Mouse (Mus musculus): ENCODE data around the gene Cnih3. TPM values are rescaled to one million over a fixed set of nuclear protein-coding genes. Genes with fewer than 3 reads are reported as not detected.
A peak's percentile ranks its signal among the peaks of the same experiment; 100 is the strongest.

Gene Cnih3
- polyA plus RNA-seq, 1 experiment from 2014 or later: 2.1 TPM

DNA sequence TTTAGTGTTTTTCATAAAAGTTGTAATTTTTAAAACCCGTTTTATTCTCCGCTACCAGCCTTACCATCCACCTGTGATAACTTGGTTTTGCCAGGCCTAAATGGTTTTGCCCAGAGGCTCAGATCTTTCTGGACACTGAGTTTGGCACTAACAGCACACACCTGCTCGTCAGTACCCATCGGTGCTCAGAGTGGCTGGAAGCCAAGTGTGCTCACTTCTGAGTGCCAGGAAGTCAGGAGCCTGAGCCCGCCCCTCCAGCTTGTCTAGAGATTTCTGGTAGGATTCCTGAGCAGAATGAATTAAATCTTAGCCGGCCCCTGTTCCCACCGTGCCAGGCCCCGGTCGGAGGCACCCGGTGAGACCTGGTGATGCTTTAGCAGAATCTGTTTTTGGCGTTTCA lies 54.9 kb downstream of the Cnih3 start:
- no peak for ATAC-seq (ENCODE audit: insufficient read depth, low FRiP score, low TSS enrichment)
- H3K36me3 ChIP-seq (ENCODE audit: control insufficient read depth, insufficient read depth, low read length): no peaks in the 10 kb centered on the region
- WGBS: 90% methylated on average over 11 of the region's 11 CpGs
- no peak overlapping the region for H3K9ac ChIP-seq (ENCODE audit: low read length)
- H3K27ac ChIP-seq (ENCODE audit: low read depth, low read length): no peak overlapping the region
- H3K4me3 ChIP-seq (ENCODE audit: low read depth, low read length): no peak overlapping the region
- H3K4me2 ChIP-seq (ENCODE audit: low read depth): no peak overlapping the region
- no peaks in the 10 kb centered on the region for H3K4me1 ChIP-seq (ENCODE audit: control insufficient read depth, insufficient read depth, low read length)
- no peak for DNase-seq (ENCODE audit: low spot score)
- H3K27me3 ChIP-seq (ENCODE audit: control insufficient read depth, insufficient read depth, low read length): no peaks in the 10 kb centered on the region
- no peaks in the 10 kb centered on the region for H3K9me3 ChIP-seq (ENCODE audit: control insufficient read depth, low read length)

DNA sequence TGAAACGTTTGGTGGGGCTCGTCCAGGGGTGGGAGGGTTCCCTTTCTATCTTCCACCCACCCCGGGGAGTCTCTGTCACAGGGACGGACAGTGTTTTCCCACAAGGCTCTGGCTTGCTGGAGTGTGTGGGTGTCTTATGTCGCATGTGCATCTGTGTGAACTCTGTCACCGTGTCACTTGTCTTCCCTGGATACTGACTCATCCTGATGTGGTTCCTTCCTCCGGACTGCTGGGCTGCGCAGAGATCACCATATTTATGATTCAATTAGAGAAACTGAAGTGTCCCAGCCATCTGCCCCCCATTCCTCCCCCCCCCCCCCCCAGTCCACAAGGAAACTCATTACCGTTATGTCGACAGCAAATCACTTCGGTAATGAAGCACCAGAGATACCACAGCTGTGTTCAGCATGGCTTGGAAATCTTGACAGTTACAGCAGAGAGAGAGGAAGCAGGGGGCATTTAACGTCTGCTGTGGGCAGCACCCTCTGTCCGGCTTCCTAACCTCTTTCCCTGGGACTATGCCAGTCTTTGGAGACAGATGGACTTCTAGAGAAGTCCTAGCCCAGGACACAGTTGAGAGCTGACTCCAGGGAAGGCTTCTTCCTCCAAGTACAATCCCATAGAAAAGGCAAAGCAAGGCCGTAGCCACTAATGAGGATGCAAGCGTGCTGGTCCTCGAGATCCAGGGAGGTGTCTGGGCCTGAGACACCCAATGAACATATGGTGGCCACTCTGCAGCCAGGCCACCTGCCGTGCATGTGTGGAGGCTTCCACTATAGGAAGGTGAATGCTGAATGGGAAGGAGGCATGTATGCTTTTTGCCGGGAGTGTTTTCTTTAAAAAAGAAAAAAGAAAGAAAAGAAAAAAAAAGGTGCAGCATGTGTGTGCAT lies 55.9 kb downstream of the Cnih3 start:
- no peak overlapping the region for H3K4me2 ChIP-seq (ENCODE audit: low read depth)

DNA sequence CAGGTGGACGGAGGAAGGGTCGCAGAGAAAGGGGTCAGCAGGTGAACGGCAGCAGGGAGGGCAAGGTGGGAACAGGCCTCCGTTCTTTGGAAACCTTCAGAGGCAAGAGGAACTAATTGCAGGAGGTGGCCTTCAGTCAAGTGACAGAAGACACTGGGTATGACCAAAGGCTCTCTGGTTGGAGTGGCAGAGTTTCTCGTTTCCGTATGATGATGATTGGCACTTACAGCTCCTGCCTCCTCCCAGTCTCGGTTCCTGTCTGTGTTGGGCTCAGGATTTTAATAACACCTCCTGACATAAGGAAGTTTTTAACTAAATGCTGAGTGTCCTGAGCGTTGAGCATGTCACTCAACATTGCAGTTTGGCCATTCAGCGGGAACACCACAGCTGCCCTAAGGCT lies 57.3 kb downstream of the Cnih3 start:
- Histone ChIP-seq H3K4me1 (ENCODE audit: control insufficient read depth, insufficient read depth, low read length) (no peaks in the 10 kb centered on the region), H3K4me2 (ENCODE audit: low read depth) (no peak overlapping the region), H3K9me3 (ENCODE audit: control insufficient read depth, low read length) (no peaks in the 10 kb centered on the region), H3K36me3 (ENCODE audit: control insufficient read depth, insufficient read depth, low read length) (no peaks in the 10 kb centered on the region), H3K27me3 (ENCODE audit: control insufficient read depth, insufficient read depth, low read length) (no peaks in the 10 kb centered on the region), H3K4me3 (ENCODE audit: low read depth, low read length) (no peak overlapping the region), H3K27ac (ENCODE audit: low read depth, low read length) (no peak overlapping the region), H3K9ac (ENCODE audit: low read length) (no peak overlapping the region)
- ATAC-seq (ENCODE audit: insufficient read depth, low FRiP score, low TSS enrichment) (no peak), DNase-seq (ENCODE audit: low spot score) (no peak)
- 87% methylated on average over 9 of the region's 9 CpGs for WGBS

More for the DNA sequence above, 55.9 kb downstream of the Cnih3 start:
- no peaks in the 10 kb centered on the region for H3K36me3 ChIP-seq (ENCODE audit: control insufficient read depth, insufficient read depth, low read length)
- ATAC-seq (ENCODE audit: insufficient read depth, low FRiP score, low TSS enrichment) (peak; percentile 63; the same call in 1 of the 2 replicates), DNase-seq (ENCODE audit: low spot score) (peak; percentile 27)
- 0 out of 2 replicates have a peak overlapping the region, but pooled peaks have one; percentile 49 for H3K27ac ChIP-seq (ENCODE audit: low read depth, low read length)
- no peak overlapping the region for H3K9ac ChIP-seq (ENCODE audit: low read length)
- H3K27me3 ChIP-seq (ENCODE audit: control insufficient read depth, insufficient read depth, low read length): no peaks in the 10 kb centered on the region
- no peaks in the 10 kb centered on the region for H3K9me3 ChIP-seq (ENCODE audit: control insufficient read depth, low read length)
- no peak overlapping the region for H3K4me3 ChIP-seq (ENCODE audit: low read depth, low read length)
- no peaks in the 10 kb centered on the region for H3K4me1 ChIP-seq (ENCODE audit: control insufficient read depth, insufficient read depth, low read length)
- WGBS: 57% methylated on average over 18 of the region's 18 CpGs

DNA sequence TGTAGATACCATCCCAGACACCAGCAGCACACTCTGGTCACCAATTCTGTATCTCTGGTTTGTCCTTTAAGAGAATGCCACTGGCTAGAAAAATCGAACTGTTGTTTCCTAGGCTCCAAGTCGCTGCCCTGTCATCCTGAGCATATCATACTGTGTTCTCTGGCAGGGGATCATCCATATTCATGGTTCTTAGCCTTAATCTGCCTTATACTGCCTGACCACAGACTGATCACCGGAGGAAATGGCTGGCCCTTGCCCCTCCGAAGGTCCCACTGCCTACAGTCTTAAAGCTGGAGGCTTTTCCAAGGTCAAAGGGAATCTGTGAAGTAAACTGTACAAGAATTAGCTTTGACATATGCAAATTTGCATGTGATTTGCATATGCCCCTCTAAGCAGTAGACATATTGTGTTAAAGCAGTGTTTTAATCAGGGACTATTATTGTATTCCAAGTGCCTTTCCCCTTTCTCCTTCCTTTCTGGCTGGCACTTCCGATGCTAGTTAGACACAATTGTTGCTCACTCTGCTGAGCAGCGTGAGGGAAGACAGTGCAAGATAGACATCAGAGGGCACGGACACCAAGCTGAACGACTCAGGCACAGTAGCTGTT lies 58.3 kb downstream of the Cnih3 start:
- no peaks in the 10 kb centered on the region for H3K36me3 ChIP-seq (ENCODE audit: control insufficient read depth, insufficient read depth, low read length)
- no peaks in the 10 kb centered on the region for H3K4me1 ChIP-seq (ENCODE audit: control insufficient read depth, insufficient read depth, low read length)
- WGBS: 71% methylated on average over 8 of the region's 8 CpGs
- no peak for DNase-seq (ENCODE audit: low spot score)
- ATAC-seq (ENCODE audit: insufficient read depth, low FRiP score, low TSS enrichment): no peak
- H3K4me2 ChIP-seq (ENCODE audit: low read depth): no peak overlapping the region
- no peak overlapping the region for H3K9ac ChIP-seq (ENCODE audit: low read length)
- H3K9me3 ChIP-seq (ENCODE audit: control insufficient read depth, low read length): no peaks in the 10 kb centered on the region
- H3K27me3 ChIP-seq (ENCODE audit: control insufficient read depth, insufficient read depth, low read length): no peaks in the 10 kb centered on the region
- H3K4me3 ChIP-seq (ENCODE audit: low read depth, low read length): no peak overlapping the region
- no peak overlapping the region for H3K27ac ChIP-seq (ENCODE audit: low read depth, low read length)

DNA sequence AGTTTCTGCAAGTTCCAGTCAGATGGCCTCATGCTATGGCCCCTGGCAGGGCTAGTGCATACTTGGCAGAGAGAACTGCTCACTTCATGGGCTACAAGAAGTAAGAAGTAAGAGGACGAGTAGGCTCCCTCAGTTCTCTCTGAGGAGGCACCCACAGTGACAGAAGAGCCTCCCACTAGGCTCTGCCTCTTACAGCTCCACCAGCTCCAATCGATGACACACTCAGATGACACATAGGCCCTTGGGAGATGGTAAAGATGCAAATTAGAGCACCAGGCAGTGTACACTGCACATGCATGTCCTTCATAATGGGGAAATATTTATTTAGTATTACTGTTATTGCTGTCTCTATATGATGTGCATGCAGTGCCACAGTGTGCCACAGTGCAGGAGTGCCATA lies 62.6 kb downstream of the Cnih3 start:
- no peaks in the 10 kb centered on the region for H3K27me3 ChIP-seq (ENCODE audit: control insufficient read depth, insufficient read depth, low read length)
- no peak for ATAC-seq (ENCODE audit: insufficient read depth, low FRiP score, low TSS enrichment)

DNA sequence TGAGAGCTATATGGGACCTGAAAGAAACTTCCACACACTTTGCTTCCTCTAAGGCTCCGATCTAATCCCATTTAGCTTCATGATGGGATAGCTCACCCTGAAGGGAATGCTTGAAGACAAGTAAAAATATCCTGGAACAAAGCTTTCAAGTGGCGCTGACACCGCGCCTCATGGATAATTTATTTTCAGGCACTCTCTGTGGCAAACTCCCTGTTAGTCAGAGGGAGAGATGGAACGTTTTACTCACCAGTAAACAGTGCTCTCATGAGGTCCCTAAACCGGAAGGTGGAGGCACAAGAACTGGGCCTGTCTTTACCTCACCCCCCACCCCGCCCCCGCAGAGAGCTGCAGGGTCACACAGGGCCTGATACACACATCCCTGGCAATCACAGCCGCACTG lies 64.4 kb downstream of the Cnih3 start:
- ATAC-seq (ENCODE audit: insufficient read depth, low FRiP score, low TSS enrichment): no peak

More for the DNA sequence above, 62.6 kb downstream of the Cnih3 start:
- DNase-seq (ENCODE audit: low spot score): no peak
- Histone ChIP-seq H3K4me2 (ENCODE audit: low read depth) (no peak overlapping the region), H3K4me1 (ENCODE audit: control insufficient read depth, insufficient read depth, low read length) (no peaks in the 10 kb centered on the region), H3K9me3 (ENCODE audit: control insufficient read depth, low read length) (no peaks in the 10 kb centered on the region), H3K36me3 (ENCODE audit: control insufficient read depth, insufficient read depth, low read length) (no peaks in the 10 kb centered on the region), H3K9ac (ENCODE audit: low read length) (no peak overlapping the region), H3K27ac (ENCODE audit: low read depth, low read length) (no peak overlapping the region), H3K4me3 (ENCODE audit: low read depth, low read length) (no peak overlapping the region)
- 85% methylated on average over 2 of the region's 2 CpGs for WGBS

DNA sequence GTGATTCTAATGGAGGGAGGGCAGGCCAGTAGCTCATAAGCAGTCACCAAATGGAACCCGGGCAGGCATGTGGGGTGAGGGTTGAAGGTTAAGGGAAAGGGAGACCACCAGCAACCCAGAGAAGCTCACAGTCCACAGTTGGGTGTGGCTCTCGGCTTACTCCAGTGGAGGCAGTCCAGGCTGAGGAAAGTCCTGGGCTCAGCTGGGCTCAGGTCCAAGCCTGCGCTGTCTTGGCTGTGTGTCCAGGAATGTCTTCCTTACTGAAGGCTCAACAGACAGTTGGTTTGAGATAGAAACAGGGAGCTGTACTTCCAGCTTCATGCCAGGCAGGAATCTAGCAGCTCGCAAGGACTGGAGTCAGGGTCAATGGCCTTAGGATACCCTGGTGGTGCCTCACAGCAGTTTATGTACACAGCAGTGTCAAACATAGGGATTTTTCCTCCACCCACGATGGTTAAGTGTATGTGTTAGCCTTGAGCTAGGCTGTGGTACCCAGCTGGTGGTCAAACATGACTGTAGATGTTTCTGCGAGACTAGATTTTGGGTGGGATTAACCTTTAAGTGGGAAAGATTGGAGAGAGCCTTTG lies 65.6 kb downstream of the Cnih3 start:
- Histone ChIP-seq H3K4me2 (ENCODE audit: low read depth) (no peak overlapping the region), H3K27ac (ENCODE audit: low read depth, low read length) (no peak overlapping the region), H3K4me3 (ENCODE audit: low read depth, low read length) (no peak overlapping the region), H3K9ac (ENCODE audit: low read length) (no peak overlapping the region), H3K27me3 (ENCODE audit: control insufficient read depth, insufficient read depth, low read length) (no peaks in the 10 kb centered on the region), H3K4me1 (ENCODE audit: control insufficient read depth, insufficient read depth, low read length) (no peaks in the 10 kb centered on the region), H3K9me3 (ENCODE audit: control insufficient read depth, low read length) (no peaks in the 10 kb centered on the region), H3K36me3 (ENCODE audit: control insufficient read depth, insufficient read depth, low read length) (no peaks in the 10 kb centered on the region)
- ATAC-seq (ENCODE audit: insufficient read depth, low FRiP score, low TSS enrichment) (no peak), DNase-seq (ENCODE audit: low spot score) (no peak)
- 88% methylated on average over 6 of the region's 6 CpGs for WGBS

More for the DNA sequence above, 64.4 kb downstream of the Cnih3 start:
- 80% methylated on average over 9 of the region's 9 CpGs for WGBS
- Histone ChIP-seq H3K9me3 (ENCODE audit: control insufficient read depth, low read length) (no peaks in the 10 kb centered on the region), H3K4me2 (ENCODE audit: low read depth) (no peak overlapping the region), H3K27me3 (ENCODE audit: control insufficient read depth, insufficient read depth, low read length) (no peaks in the 10 kb centered on the region), H3K36me3 (ENCODE audit: control insufficient read depth, insufficient read depth, low read length) (no peaks in the 10 kb centered on the region), H3K4me1 (ENCODE audit: control insufficient read depth, insufficient read depth, low read length) (no peaks in the 10 kb centered on the region), H3K9ac (ENCODE audit: low read length) (no peak overlapping the region), H3K4me3 (ENCODE audit: low read depth, low read length) (no peak overlapping the region), H3K27ac (ENCODE audit: low read depth, low read length) (no peak overlapping the region)
- no peak for DNase-seq (ENCODE audit: low spot score)

DNA sequence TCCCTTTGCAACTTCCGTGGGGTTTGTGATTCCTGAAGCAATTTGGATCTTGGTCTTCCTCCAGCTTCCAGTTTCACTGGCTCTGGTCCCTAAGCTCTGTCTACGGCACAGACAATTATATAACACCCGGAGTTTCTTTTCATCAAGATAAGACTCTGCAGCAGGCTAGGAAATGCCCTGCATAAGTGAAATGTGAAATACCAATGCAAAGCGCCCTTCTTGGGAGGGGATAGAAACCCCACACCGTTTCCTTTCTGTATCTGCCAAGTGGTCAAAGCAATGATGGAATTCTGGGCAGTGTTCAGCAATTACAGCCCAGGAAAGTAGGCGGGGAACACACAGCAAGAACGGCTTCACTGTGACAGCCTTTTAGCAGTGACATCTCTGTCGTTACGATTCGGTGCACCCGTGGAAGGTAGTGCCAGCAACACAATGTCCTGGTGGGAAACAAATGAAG lies 67.7 kb downstream of the Cnih3 start:
- DNase-seq (ENCODE audit: low spot score) (no peak), ATAC-seq (ENCODE audit: insufficient read depth, low FRiP score, low TSS enrichment) (no peak)
- no peaks in the 10 kb centered on the region for H3K27me3 ChIP-seq (ENCODE audit: control insufficient read depth, insufficient read depth, low read length)
- 61% methylated on average over 11 of the region's 11 CpGs for WGBS
- no peaks in the 10 kb centered on the region for H3K36me3 ChIP-seq (ENCODE audit: control insufficient read depth, insufficient read depth, low read length)
- no peaks in the 10 kb centered on the region for H3K9me3 ChIP-seq (ENCODE audit: control insufficient read depth, low read length)
- H3K27ac ChIP-seq (ENCODE audit: low read depth, low read length): no peak overlapping the region
- H3K4me1 ChIP-seq (ENCODE audit: control insufficient read depth, insufficient read depth, low read length): no peaks in the 10 kb centered on the region
- no peak overlapping the region for H3K9ac ChIP-seq (ENCODE audit: low read length)
- H3K4me3 ChIP-seq (ENCODE audit: low read depth, low read length): no peak overlapping the region
- H3K4me2 ChIP-seq (ENCODE audit: low read depth): no peak overlapping the region
